Mouse (Mus musculus): ENCODE measurements around the gene Mcm10.
"Not testable (repeated sequence)": the region's sequence is repeated elsewhere in the genome, so short reads cannot be mapped to it uniquely, and the experiment has no call there.

Mcm10 gene

DNA sequence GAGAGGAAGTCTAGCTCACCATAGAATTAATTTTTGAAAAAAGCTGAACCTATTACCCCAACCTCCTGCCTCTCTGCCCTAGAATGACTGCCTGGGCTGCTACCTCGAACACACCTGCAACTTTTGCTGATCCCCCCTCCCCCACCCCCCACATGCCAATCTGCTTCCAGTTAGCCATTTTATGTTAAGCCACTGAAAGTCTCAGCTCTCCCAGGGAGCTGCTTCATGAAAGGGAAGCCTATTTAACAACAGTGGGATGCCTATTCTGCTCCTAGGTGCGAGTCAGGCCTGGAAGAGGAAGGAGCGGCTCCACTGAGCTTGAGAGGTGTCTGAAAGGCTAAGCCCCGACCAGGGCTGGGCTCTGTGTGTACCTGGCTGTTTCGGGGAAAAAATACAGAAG, 28.6 kb downstream of the Mcm10 start:
- DNase-seq, result no peak

DNA sequence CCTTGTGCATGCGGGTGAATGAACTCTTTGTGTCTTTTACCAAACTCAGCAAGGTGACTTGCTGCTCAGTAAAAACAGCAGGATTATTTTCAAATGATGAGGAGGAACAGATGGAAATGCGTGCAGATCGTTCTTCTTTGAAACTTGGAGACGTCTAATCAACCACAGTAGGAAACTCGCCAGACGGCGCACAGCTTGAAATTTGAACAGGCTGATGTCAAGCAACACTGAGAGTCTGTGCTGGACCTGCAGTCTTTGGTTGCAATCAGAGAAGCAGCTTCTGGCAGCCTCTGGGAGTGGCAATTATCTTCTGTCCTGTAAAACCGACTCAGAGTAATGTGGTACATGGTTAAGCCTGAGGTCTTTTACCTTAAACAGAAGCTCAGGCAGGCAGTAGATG, 34.5 kb downstream of the Mcm10 start:
- peak; percentile 63 to 69 for DNase-seq

DNA sequence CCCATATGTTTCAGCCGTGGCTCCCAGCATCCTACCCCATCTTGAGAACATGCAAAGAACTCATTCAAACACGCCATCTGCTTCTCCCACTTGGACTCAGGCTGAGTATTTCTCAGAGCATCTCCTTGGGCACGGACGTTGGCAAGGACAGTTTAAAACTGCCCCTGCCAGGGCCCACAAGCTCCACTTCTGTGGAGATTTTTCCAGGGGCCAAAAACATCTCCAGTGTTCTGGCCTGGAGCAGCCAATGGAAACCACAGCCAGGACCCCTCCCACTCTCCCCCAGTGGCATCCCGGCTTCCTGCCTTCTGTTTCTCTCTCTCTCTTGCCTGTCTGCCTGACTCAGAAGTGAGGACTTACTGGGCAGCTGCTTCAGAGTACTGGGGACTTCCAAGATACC, 36.8 kb downstream of the Mcm10 start, which contains the start of gene Ucma:
Gene Ucma, plus strand, starts transcription at position 316 of the 400 bp plus-strand sequence.
- peak; percentile 20 to 51 for DNase-seq

DNA sequence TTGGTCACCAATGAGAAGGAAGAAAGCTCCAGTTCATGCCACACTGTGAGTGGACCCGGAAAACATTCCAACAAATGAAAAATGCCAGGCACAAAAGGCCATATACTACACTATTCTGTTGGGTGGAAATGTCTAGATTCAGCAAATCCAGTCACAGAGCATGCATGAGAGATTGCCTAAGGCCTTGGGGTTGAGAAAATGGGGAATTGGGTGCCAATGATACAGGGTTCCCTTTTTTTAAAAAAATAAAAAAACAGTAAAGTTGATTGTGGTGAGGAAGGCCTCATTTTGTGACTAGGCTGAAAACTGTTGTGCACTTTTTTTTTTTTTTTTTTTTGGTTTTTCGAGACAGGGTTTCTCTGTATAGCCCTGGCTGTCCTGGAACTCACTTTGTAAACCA, 43.5 kb downstream of the Mcm10 start:
- no peak for DNase-seq

DNA sequence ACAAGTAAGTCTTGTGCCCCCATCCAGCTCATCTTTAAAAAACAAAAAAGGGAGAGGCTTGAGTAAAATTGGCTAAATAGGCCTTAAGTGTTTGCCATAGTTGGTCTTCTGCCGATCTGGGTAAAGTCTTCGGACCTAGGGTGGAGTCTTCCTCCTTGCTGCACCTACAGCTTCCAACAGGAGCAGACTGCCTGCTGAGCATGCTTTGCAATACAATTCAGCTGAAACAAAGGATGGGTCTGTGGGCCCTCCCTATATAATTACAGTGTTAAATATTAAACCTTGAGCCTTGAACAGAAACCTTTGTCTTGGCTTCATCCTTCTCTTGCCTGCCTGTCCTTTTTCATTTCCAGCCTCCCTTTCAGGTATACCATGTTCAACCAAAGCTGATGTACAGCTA, 44.8 kb downstream of the Mcm10 start:
- DNase-seq, result no peak

DNA sequence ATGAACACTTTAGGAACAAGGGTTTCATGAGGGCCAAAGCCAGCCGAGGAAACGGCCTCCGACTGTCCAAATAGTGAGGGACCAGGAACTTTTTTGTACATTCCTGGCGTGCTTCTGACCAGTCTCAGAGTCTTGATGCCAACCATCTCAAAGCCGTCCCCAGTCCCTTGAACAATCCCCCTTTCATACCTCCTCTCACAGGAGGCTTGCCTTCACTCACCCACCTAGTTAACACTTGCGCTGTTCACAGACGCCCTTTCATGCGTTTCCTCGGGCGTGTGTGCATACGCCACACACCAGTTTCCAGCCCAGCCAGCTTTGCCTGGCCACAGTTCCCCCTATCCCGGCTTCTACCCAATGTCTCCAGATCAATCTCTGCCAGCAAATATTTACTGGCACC, 54.6 kb downstream of the Mcm10 start:
- no peak for DNase-seq

DNA sequence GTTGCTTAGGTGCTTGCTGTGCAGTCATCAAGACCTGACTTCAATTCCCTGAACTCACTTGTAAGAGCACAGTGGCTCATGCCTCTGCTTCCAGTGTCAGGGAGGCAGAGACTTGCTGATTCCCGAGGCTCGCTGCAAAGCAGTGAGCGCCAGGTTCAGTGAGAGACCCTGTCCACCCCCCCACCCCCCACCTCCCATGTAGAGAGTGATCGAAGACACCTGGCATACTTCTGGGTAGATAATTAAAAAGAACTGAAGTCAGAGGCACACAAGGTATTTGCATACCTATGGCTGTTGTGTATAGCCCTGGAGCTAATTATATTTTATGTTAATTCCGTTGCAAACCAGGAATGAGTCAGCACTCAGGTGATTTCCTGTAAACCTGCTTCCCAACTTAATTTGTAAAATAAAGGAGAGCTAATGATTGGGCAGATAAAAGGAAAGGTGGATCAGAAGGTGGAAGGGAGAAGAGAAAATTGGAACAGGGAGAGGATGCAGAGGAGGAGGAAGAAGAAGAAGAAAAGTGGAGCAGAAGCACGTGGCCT, 58.3 kb downstream of the Mcm10 start:
- DNase-seq, result no peak

DNA sequence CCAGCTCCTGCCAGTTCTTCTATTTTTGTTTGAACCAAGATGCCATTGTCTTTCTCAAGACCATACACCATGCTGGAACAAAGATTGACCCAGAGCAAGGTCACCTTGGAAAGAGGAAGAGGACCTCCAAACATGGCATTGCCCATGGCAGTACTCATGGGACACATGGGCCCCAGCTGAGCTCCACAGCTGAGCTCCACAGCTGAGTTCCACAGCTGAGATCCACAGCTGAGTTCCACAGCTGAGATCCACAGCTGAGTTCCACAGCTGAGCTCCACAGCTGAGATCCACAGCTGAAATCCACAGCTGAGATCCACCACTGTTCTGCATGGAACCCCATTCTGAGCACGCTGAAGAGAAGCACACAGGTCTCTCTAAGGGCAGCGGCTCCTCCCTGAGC, 61.6 kb downstream of the Mcm10 start:
- DNase-seq, result no peak

DNA sequence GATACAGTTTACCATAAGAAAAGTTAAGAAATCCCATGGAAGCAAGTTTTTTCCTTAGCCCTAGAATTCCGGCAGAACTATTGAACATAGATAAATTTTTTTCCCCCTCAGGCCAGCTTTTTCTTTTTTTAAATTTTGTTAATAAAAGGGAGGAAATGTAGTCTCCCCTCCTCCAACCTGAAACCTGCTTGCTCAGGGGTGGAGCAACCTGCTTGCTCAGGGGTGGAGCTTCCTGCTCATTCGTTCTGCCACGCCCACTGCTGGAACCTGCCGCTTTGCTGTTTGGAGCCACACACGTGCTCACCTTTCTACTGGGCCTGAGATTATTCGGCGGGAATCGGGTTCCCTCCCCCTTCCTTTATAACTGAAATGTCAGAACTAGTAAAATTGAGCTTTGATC, 62.9 kb downstream of the Mcm10 start:
- DNase-seq, result not testable (repeated sequence)

DNA sequence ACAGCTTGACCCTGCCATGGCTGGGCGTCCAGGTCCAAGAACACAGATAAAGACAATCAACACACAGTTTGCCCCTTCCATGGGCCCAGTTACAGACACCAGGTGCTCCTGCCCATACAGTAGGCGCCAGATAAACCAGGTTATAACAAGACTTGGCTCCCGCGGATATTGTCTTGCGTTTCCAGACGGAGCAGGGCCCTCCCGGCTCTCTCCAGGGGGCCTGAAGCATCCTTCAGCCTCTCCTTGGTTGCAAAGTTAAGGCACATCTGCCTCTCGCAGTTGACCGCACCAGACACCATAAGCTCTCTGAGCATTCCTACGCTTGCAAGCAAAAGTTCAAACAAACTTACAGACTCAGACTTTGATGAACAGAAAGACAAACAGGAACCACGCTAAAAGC, 71.7 kb downstream of the Mcm10 start:
- DNase-seq, result no peak
